Mouse (Mus musculus) cortical plate, adult 2 months (tissue): ENCODE measurements around the gene Fev. TPM values are rescaled to one million over a fixed set of nuclear protein-coding genes. Genes with fewer than 3 reads are reported as not detected.

Experiments
- H3K27ac ChIP-seq: fragments of 200-500 bp; 2 replicates; pipeline ENCODE4 v1.5.1; 2012; ENCODE audit warnings: low read length, control low read depth, inconsistent platforms; ENCODE audit not compliant: insufficient read depth
- H3K4me1 ChIP-seq: fragments of 200-500 bp; 2 replicates; pipeline ENCODE4 v1.6.1; 2011; ENCODE audit warnings: low read length; ENCODE audit not compliant: control insufficient read depth, insufficient read depth
- H3K4me3 ChIP-seq: fragments of 200-500 bp; 2 replicates; pipeline ENCODE4 v1.5.1; 2011; ENCODE audit warnings: mild to moderate bottlenecking, low read length, control low read depth; ENCODE audit not compliant: insufficient read depth
- CTCF ChIP-seq: fragments of 200-500 bp; IDR thresholded peaks from 2 replicates; pipeline ENCODE4 v1.5.1; 2011; ENCODE audit warnings: mild to moderate bottlenecking, control low read depth, low read length; ENCODE audit not compliant: insufficient read depth; ENCODE audit errors: extremely low read depth
- POLR2A ChIP-seq: fragments of 200-500 bp; IDR thresholded peaks from 2 replicates; pipeline ENCODE4 v1.6.1; 2011; ENCODE audit warnings: mild to moderate bottlenecking, low read length, control low read depth; ENCODE audit not compliant: insufficient read depth; ENCODE audit errors: extremely low read depth
- polyA plus RNA-seq: library from polyadenylated mRNA; depleted of rRNA; stranded (reverse); fragments of >200 nt; gene quantifications from 2 replicates; pipeline ENCODE4 v1.2.3, GENCODE M21; 2012

Gene Fev
- polyA plus RNA-seq, 1 experiment: not detected

DNA sequence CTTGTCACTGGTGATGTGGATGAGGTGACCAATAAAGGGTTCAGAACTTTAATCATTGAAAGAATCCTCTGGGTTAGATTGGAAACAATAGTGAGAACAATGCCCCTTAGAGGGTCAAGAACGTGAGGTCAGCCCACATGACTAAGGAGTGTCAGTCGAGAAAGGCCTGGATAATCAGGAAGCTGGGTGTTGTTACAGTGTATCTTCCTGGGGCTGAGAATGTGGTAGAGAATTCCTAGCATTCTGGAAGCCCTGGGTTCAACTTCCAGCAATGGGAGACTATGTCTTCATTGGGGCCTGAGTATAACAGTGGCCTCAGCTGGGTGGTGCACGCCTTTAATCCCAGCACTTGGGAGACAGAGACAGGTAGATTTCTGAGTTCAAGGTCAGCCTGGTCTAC is 8.0 kb downstream of the Fev start:
- no peak for TF ChIP-seq POLR2A
- no peak for TF ChIP-seq CTCF
- Histone ChIP-seq H3K4me3 (no peak overlapping the region), H3K27ac (no peak overlapping the region), H3K4me1 (no peaks in the 10 kb centered on the region)

GRCm38 (mm10) chr1:74872218-74872617 is 13.0 kb downstream of the Fev start:
- TF ChIP-seq POLR2A (no peak), CTCF (no peak)
- H3K4me3 ChIP-seq: no peak overlapping the region
- no peak overlapping the region for H3K27ac ChIP-seq
- H3K4me1 ChIP-seq: no peaks in the 10 kb centered on the region

DNA sequence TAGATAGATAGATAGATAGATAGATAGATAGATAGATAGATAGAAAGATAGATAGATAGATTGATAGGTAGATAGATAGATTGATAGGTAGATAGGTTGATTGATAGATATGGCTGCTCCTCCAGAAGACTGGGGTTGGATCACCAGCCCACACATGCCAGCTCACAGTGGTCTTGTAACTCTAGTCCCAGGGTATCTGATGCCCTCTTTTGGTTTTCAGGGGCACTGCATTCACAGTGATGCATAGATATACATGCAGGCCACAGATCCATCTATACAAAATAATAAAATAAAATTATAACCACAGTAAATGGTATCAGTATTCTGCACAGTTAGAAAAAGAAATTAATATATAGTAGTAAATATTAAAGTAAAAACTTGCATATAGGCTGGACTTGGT is 23.4 kb downstream of the Fev start:
- TF ChIP-seq POLR2A (no peak), CTCF (0 out of 2 replicates have a peak, but pooled peaks have one; percentile 15)
- Histone ChIP-seq H3K27ac (no peak overlapping the region), H3K4me3 (no peak overlapping the region), H3K4me1 (peaks cover 6% of the 10 kb centered on the region)

GRCm38 (mm10) chr1:74859223-74859984 is 25.8 kb downstream of the Fev start:
- peak; percentile 43; the same call in 1 of the 2 replicates for TF ChIP-seq POLR2A
- no peak for TF ChIP-seq CTCF
- peak overlapping the region; percentile 17 for H3K27ac ChIP-seq
- H3K4me3 ChIP-seq: peak overlapping the region; percentile 97; the same call in 1 of the 2 replicates
- H3K4me1 ChIP-seq: peaks cover 6% of the 10 kb centered on the region

DNA sequence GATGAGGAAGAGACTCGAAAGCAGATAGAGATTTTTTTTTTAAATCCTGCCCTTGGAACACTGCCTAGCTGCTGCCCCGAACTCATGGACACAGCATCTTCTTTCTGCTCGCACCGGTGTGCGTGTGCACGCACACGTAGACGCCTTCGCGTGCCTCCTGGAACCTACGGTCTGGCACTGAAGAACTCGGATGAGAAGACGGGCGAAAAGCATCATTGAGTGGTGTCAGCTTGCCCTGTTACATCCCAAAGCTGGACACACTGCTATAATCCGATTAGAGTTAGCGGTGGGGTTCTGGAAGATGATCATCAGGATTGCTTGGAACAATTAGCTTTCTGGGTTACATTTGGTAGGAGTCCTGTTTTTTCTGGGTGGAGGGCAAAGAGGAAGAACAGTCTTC is 26.4 kb downstream of the Fev start:
- Histone ChIP-seq H3K27ac (peak overlapping the region; percentile 17), H3K4me1 (peaks cover 8% of the 10 kb centered on the region), H3K4me3 (peak overlapping the region; percentile 97)
- TF ChIP-seq CTCF (no peak), POLR2A (0 out of 2 replicates have a peak, but pooled peaks have one; percentile 20)

DNA sequence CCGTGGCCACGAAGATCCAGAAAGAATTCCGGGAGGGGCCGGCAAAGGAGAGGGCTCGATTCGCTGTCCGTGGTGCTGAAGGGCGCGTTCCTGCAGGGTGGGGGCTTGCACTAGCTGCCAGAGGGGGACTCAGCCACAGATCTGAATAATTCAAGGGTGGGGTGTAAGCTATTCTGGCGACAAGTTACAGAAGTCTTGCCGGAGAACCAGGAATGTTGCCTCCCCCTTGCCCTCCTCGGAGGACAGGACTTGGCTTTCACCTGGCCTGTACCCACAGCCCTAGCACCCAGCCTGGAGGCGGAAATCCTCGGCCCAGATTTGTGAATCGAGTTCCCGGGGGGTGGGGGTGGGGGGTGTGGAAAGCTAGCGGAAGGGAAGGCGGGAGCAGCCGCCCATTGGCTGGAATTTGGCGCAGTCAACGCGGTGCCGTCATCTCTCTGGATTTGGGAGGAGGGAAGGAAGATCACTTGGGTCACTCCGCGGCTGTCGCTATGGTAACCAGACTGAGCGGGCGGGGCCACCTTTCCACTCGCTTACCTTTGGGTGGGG is 27.0 kb downstream of the Fev start:
- Histone ChIP-seq H3K4me1 (peaks cover 8% of the 10 kb centered on the region), H3K27ac (peak overlapping the region; percentile 31; the same call in 1 of the 2 replicates), H3K4me3 (peak overlapping the region; percentile 97)
- TF ChIP-seq POLR2A: peak; percentile 64; the same call in 1 of the 2 replicates
- TF ChIP-seq CTCF: no peak

DNA sequence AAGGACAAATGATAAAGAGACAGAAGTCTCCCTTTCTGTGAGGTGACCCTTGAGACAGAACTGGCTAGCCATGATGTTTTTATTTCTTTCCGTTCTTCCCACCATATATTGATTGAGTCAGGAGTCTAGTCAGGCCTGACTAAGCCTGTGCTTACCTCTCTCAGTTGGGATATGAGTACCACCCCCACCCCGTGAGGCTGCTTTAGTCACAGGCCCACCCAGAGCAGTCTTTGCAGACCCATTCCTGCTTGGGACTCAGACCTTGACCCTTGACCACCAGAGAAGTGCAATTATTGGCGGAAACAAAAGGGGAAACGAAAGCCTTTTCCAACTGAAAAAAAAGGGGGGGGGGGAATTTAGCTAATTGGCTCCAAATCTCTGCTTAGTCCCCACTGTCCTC is 27.5 kb downstream of the Fev start:
- TF ChIP-seq POLR2A: no peak
- TF ChIP-seq CTCF: no peak
- Histone ChIP-seq H3K27ac (peak overlapping the region; percentile 31; the same call in 1 of the 2 replicates), H3K4me1 (peaks cover 8% of the 10 kb centered on the region), H3K4me3 (peak overlapping the region; percentile 97)

DNA sequence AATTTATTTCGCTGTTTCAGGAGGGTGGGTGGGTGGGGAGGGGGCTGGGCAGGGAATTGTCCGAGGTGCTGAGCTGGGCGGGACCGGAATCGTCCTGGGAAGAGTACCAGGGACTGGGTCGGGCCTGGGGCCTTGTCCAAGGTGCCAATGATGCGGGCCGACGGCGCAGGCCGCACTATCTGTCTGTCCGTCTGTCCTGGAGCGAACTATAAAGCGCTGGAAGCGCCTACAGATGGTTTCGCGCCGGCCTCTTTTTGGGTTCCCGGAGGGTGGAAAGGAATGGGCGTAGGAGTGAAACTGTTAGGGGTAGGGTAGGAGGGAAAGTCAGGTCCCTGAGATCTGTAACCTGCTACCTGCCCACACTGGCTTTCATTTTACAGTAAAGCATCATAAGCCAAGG is 28.0 kb downstream of the Fev start:
- peaks cover 8% of the 10 kb centered on the region for H3K4me1 ChIP-seq
- peak overlapping the region; percentile 97 for H3K4me3 ChIP-seq
- H3K27ac ChIP-seq: peak overlapping the region; percentile 31; the same call in 1 of the 2 replicates
- no peak for TF ChIP-seq POLR2A
- no peak for TF ChIP-seq CTCF

DNA sequence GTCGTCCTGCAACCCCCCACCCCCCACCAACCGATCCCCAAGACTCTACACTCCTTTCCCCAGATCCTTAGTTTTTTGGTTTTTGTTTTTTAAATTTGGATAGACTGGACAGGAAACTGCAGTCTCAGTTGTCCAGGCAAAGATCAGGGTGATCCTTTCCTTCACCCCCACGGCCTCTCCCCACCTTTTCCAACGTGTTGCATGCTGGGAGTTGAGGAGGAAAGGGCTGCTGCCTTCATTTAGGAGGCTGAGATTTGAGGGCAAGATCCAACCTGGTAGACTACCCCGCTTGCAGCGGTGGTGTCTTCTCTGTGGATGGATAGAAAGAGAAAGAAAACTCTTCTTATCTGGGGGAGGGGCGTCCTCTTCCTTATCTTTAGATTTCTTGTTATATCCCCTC is 28.4 kb downstream of the Fev start:
- H3K4me3 ChIP-seq: peak overlapping the region; percentile 97
- TF ChIP-seq CTCF (no peak), POLR2A (no peak)
- peak overlapping the region; percentile 20; the same call in 1 of the 2 replicates for H3K27ac ChIP-seq
- H3K4me1 ChIP-seq: peaks cover 10% of the 10 kb centered on the region

- Histone ChIP-seq H3K27ac (peak overlapping the region; percentile 20), H3K4me3 (peak overlapping the region; percentile 97), H3K4me1 (peaks cover 11% of the 10 kb centered on the region)
- no peak for TF ChIP-seq CTCF
- TF ChIP-seq POLR2A: no peak
Measured at GRCm38 (mm10) chr1:74856439-74856720, 28.8 kb downstream of the Fev start.
